Mouse (Mus musculus): ENCODE results near the gene Sec14l1. TPM values are rescaled to one million over a fixed set of nuclear protein-coding genes. Genes with fewer than 3 reads are reported as not detected.
"Not testable (repeated sequence)": the region's sequence is repeated elsewhere in the genome, so short reads cannot be mapped to it uniquely, and the experiment has no call there.

Gene Sec14l1
- polyA plus RNA-seq (2011; ENCODE audit: insufficient read depth, insufficient read length, low replicate concordance, missing spikeins), result 13.5 and 22.8 TPM in 2 replicates

- TF ChIP-seq CTCF (IDR thresholded peaks at IDR 0.05; ENCODE audit: control insufficient read depth, insufficient read depth, low read length) (no peak), POLR2A (IDR thresholded peaks at IDR 0.05; ENCODE audit: borderline replicate concordance, control insufficient read depth, low read depth, low read length) (peak; percentile 73)
- Histone ChIP-seq H3K27ac (ENCODE audit: control insufficient read depth, insufficient read depth, low read depth, low read length, poor library complexity) (peak within 1 kb of the TSS; percentile 99), H3K4me1 (ENCODE audit: control insufficient read depth, insufficient read depth, low read length) (peaks cover 6% of the 10 kb centered on the region; the same call in 1 of the 2 replicates), H3K4me3 (replicated peaks; ENCODE audit: control insufficient read depth, low read depth, low read length) (peak within 1 kb of the TSS; percentile 82)
- WGBS, result under 1% methylated on average over 66 of the region's 67 CpGs
Observed at GRCm38 (mm10) chr11:117114592-117115345, at the start of gene Sec14l1. Gene Sec14l1 (plus strand): TSS chr11:117115168.

GRCm38 (mm10) chr11:117065602-117066001, 49.4 kb upstream of the Sec14l1 start:
- not testable (repeated sequence) for H3K27ac ChIP-seq (ENCODE audit: control insufficient read depth, insufficient read depth, low read depth, low read length, poor library complexity); H3K4me1 ChIP-seq (ENCODE audit: control insufficient read depth, insufficient read depth, low read length); H3K4me3 ChIP-seq (replicated peaks; ENCODE audit: control insufficient read depth, low read depth, low read length)
- 72% methylated on average over 5 of the region's 5 CpGs for WGBS

GRCm38 (mm10) chr11:117066738-117067137, 48.2 kb upstream of the Sec14l1 start:
- Histone ChIP-seq H3K27ac (ENCODE audit: control insufficient read depth, insufficient read depth, low read depth, low read length, poor library complexity) (no peak overlapping the region), H3K4me1 (ENCODE audit: control insufficient read depth, insufficient read depth, low read length) (no peaks in the 10 kb centered on the region), H3K4me3 (replicated peaks; ENCODE audit: control insufficient read depth, low read depth, low read length) (no peak overlapping the region)
- WGBS, result 69% methylated on average over 5 of the region's 5 CpGs
- no peak for TF ChIP-seq CTCF (IDR thresholded peaks at IDR 0.05; ENCODE audit: control insufficient read depth, insufficient read depth, low read length)
- TF ChIP-seq POLR2A (IDR thresholded peaks at IDR 0.05; ENCODE audit: borderline replicate concordance, control insufficient read depth, low read depth, low read length), result no peak

- H3K4me1 ChIP-seq (ENCODE audit: control insufficient read depth, insufficient read depth, low read length), result no peaks in the 10 kb centered on the region
- no peak overlapping the region for H3K27ac ChIP-seq (ENCODE audit: control insufficient read depth, insufficient read depth, low read depth, low read length, poor library complexity)
- WGBS, result 68% methylated on average over 1 of the region's 1 CpGs
- no peak for TF ChIP-seq CTCF (IDR thresholded peaks at IDR 0.05; ENCODE audit: control insufficient read depth, insufficient read depth, low read length)
- TF ChIP-seq POLR2A (IDR thresholded peaks at IDR 0.05; ENCODE audit: borderline replicate concordance, control insufficient read depth, low read depth, low read length), result no peak
- no peak overlapping the region for H3K4me3 ChIP-seq (replicated peaks; ENCODE audit: control insufficient read depth, low read depth, low read length)
Observed at GRCm38 (mm10) chr11:117068332-117068731, 46.6 kb upstream of the Sec14l1 start.

- H3K4me1 ChIP-seq (ENCODE audit: control insufficient read depth, insufficient read depth, low read length), result no peaks in the 10 kb centered on the region
- TF ChIP-seq POLR2A (IDR thresholded peaks at IDR 0.05; ENCODE audit: borderline replicate concordance, control insufficient read depth, low read depth, low read length) (no peak), CTCF (IDR thresholded peaks at IDR 0.05; ENCODE audit: control insufficient read depth, insufficient read depth, low read length) (peak; percentile 26; the same call in 1 of the 2 replicates)
- H3K4me3 ChIP-seq (replicated peaks; ENCODE audit: control insufficient read depth, low read depth, low read length), result no peak overlapping the region
- no peak overlapping the region for H3K27ac ChIP-seq (ENCODE audit: control insufficient read depth, insufficient read depth, low read depth, low read length, poor library complexity)
- 62% methylated on average over 3 of the region's 3 CpGs for WGBS
Observed at GRCm38 (mm10) chr11:117069027-117069426, 45.9 kb upstream of the Sec14l1 start.

GRCm38 (mm10) chr11:117070711-117071110, 44.3 kb upstream of the Sec14l1 start:
- WGBS, result 85% methylated on average over 7 of the region's 7 CpGs
- TF ChIP-seq CTCF (IDR thresholded peaks at IDR 0.05; ENCODE audit: control insufficient read depth, insufficient read depth, low read length) (no peak), POLR2A (IDR thresholded peaks at IDR 0.05; ENCODE audit: borderline replicate concordance, control insufficient read depth, low read depth, low read length) (no peak)
- Histone ChIP-seq H3K4me1 (ENCODE audit: control insufficient read depth, insufficient read depth, low read length) (no peaks in the 10 kb centered on the region), H3K27ac (ENCODE audit: control insufficient read depth, insufficient read depth, low read depth, low read length, poor library complexity) (no peak overlapping the region), H3K4me3 (replicated peaks; ENCODE audit: control insufficient read depth, low read depth, low read length) (no peak overlapping the region)

- under 1% methylated on average over 13 of the region's 13 CpGs for WGBS
- peaks cover 3% of the 10 kb centered on the region; the same call in 1 of the 2 replicates for H3K4me1 ChIP-seq (ENCODE audit: control insufficient read depth, insufficient read depth, low read length)
- no peak overlapping the region for H3K27ac ChIP-seq (ENCODE audit: control insufficient read depth, insufficient read depth, low read depth, low read length, poor library complexity)
- H3K4me3 ChIP-seq (replicated peaks; ENCODE audit: control insufficient read depth, low read depth, low read length), result no peak overlapping the region
- no peak for TF ChIP-seq POLR2A (IDR thresholded peaks at IDR 0.05; ENCODE audit: borderline replicate concordance, control insufficient read depth, low read depth, low read length)
- TF ChIP-seq CTCF (IDR thresholded peaks at IDR 0.05; ENCODE audit: control insufficient read depth, insufficient read depth, low read length), result peak; percentile 94
Observed at GRCm38 (mm10) chr11:117072128-117072527, 42.8 kb upstream of the Sec14l1 start.

GRCm38 (mm10) chr11:117073426-117073825, 41.5 kb upstream of the Sec14l1 start:
- peaks cover 5% of the 10 kb centered on the region; the same call in 1 of the 2 replicates for H3K4me1 ChIP-seq (ENCODE audit: control insufficient read depth, insufficient read depth, low read length)
- TF ChIP-seq POLR2A (IDR thresholded peaks at IDR 0.05; ENCODE audit: borderline replicate concordance, control insufficient read depth, low read depth, low read length) (no peak), CTCF (IDR thresholded peaks at IDR 0.05; ENCODE audit: control insufficient read depth, insufficient read depth, low read length) (0 out of 2 replicates have a peak, but pooled peaks have one; percentile 10)
- WGBS, result 91% methylated on average over 9 of the region's 9 CpGs
- no peak overlapping the region for H3K4me3 ChIP-seq (replicated peaks; ENCODE audit: control insufficient read depth, low read depth, low read length)
- H3K27ac ChIP-seq (ENCODE audit: control insufficient read depth, insufficient read depth, low read depth, low read length, poor library complexity), result no peak overlapping the region
